Mouse (Mus musculus) thymus, adult 2 months (tissue): ENCODE data around the gene Cpvl.

ENCODE experiments used
- CTCF ChIP-seq: fragments of 200-500 bp; IDR thresholded peaks from 2 replicates; pipeline ENCODE4 v1.5.1; 2012; ENCODE audit warnings: mild to moderate bottlenecking, control low read depth, low read length, moderate library complexity, borderline replicate concordance; ENCODE audit not compliant: control insufficient read depth, poor library complexity, insufficient read depth; ENCODE audit errors: extremely low read depth
- POLR2A ChIP-seq: fragments of 200-500 bp; IDR thresholded peaks from 2 replicates; pipeline ENCODE4 v1.6.1; 2012; ENCODE audit warnings: mild to moderate bottlenecking, low read length, control low read depth, moderate library complexity; ENCODE audit not compliant: control insufficient read depth, poor library complexity, insufficient read depth; ENCODE audit errors: extremely low read depth

DNA sequence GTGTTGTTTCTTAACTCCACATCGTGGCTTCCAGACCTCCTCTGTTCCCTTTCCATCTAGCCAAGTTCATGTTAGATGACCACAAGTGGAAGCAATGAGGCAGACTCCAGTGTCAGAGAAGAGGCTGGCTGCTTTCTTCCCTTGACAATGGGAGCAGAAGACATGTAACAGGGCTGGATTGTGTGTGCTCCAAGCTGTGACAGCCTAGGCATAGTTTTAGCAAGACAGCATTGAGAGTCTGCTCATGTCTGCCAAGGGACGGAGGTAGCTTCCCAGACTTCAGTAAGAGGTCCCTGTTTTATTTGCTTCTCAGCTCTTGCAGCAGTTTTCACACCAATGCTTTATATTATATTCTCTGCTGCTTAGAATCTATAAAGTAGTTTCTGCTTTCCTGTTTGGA, 124.2 kb downstream of the Cpvl start:
- TF ChIP-seq POLR2A (no peak), CTCF (no peak)
